Mouse (Mus musculus) midbrain, embryonic 13.5 days (tissue): Measurements from ENCODE around the gene Il4. TPM values are rescaled to one million over a fixed set of nuclear protein-coding genes. Genes with fewer than 3 reads are reported as not detected.

Experiments used
- ATAC-seq: fragments of 200-750 bp; cut with Nextera tagmentation; 2 replicates; pipeline ENCODE4 v1.8.0; 2017; ENCODE audit warnings: mild to moderate bottlenecking, moderate TSS enrichment, moderate library complexity
- H3K27ac ChIP-seq: fragments of 300-500 bp; sonication (generic); 2 replicates; pipeline ENCODE4 v1.5.1; 2015; ENCODE audit warnings: inconsistent platforms, mild to moderate bottlenecking, moderate library complexity
- H3K27me3 ChIP-seq: fragments of 300-500 bp; sonication (generic); 2 replicates; pipeline ENCODE4 v1.6.1; 2015; ENCODE audit warnings: mild to moderate bottlenecking, inconsistent platforms
- H3K36me3 ChIP-seq: fragments of 300-500 bp; sonication (generic); 2 replicates; pipeline ENCODE4 v1.6.1; 2015; ENCODE audit warnings: mild to moderate bottlenecking, inconsistent platforms
- H3K4me1 ChIP-seq: fragments of 300-500 bp; sonication (generic); replicated peaks from 2 replicates; pipeline ENCODE4 v1.6.1; 2015; ENCODE audit warnings: inconsistent platforms
- H3K4me2 ChIP-seq: fragments of 300-500 bp; sonication (generic); replicated peaks from 2 replicates; pipeline ENCODE4 v1.6.1; 2015; ENCODE audit warnings: moderate library complexity, mild to moderate bottlenecking, inconsistent platforms
- H3K4me3 ChIP-seq: fragments of 300-500 bp; sonication (generic); replicated peaks from 2 replicates; pipeline ENCODE4 v1.5.1; 2015; ENCODE audit warnings: mild to moderate bottlenecking, inconsistent platforms
- H3K9ac ChIP-seq: fragments of 300-500 bp; sonication (generic); replicated peaks from 2 replicates; pipeline ENCODE4 v1.6.1; 2015; ENCODE audit warnings: mild to moderate bottlenecking, inconsistent platforms
- H3K9me3 ChIP-seq: fragments of 300-500 bp; sonication (generic); 2 replicates; pipeline ENCODE4 v1.6.1; 2016; ENCODE audit warnings: mild to moderate bottlenecking, inconsistent platforms
- WGBS: fragments of 180-500 bp; shearing (Covaris S2); methylation state at CpG from one replicate; pipeline ENCODE4 v1.1.7; 2015; 5-methylcytosine and 5-hydroxymethylcytosine counted together
- polyA plus RNA-seq: library from polyadenylated mRNA; unstranded; fragments of >200 nt; fragmentation: Nextera tagmentation; extraction: Ambion mirVana; gene quantifications from 2 replicates; pipeline ENCODE4 v1.2.1, GENCODE M21; 2015

Gene Il4
- polyA plus RNA-seq, 1 experiment from 2014 or later = 4.2 TPM

- Histone ChIP-seq H3K4me2 (no peak overlapping the region), H3K4me1 (no peaks in the 10 kb centered on the region), H3K36me3 (no peaks in the 10 kb centered on the region)
Measured at GRCm38 (mm10) chr11:53621582-53622439, 3.3 kb upstream of the Il4 start.

GRCm38 (mm10) chr11:53620094-53620493, 1.6 kb upstream of the Il4 start:
- H3K9me3 ChIP-seq = 0 out of 2 replicates have a peak, but pooled peaks cover 3% of the 10 kb centered on the region
- no peaks in the 10 kb centered on the region for H3K36me3 ChIP-seq
- H3K4me3 ChIP-seq = no peak overlapping the region
- ATAC-seq = no peak
- H3K9ac ChIP-seq = no peak overlapping the region
- no peaks in the 10 kb centered on the region for H3K27me3 ChIP-seq
- H3K4me2 ChIP-seq = no peak overlapping the region
- H3K4me1 ChIP-seq = no peaks in the 10 kb centered on the region
- no peak overlapping the region for H3K27ac ChIP-seq
- 89% methylated on average over 4 of the region's 4 CpGs for WGBS

More at GRCm38 (mm10) chr11:53621582-53622439, 3.3 kb upstream of the Il4 start:
- Histone ChIP-seq H3K9me3 (0 out of 2 replicates have a peak, but pooled peaks cover 3% of the 10 kb centered on the region), H3K27ac (no peak overlapping the region), H3K27me3 (no peaks in the 10 kb centered on the region), H3K9ac (no peak overlapping the region), H3K4me3 (no peak overlapping the region)
- WGBS = 89% methylated on average over 11 of the region's 11 CpGs
- ATAC-seq = no peak

GRCm38 (mm10) chr11:53619428-53619827, 959 bp upstream of the Il4 start:
- no peaks in the 10 kb centered on the region for H3K27me3 ChIP-seq
- 69% methylated on average over 6 of the region's 6 CpGs for WGBS
- H3K4me3 ChIP-seq = no peak overlapping the region
- H3K9me3 ChIP-seq = 0 out of 2 replicates have a peak, but pooled peaks cover 3% of the 10 kb centered on the region
- H3K4me2 ChIP-seq = no peak overlapping the region
- no peak for ATAC-seq
- no peak overlapping the region for H3K9ac ChIP-seq
- H3K27ac ChIP-seq = no peak overlapping the region
- H3K36me3 ChIP-seq = no peaks in the 10 kb centered on the region
- H3K4me1 ChIP-seq = no peaks in the 10 kb centered on the region

GRCm38 (mm10) chr11:53617562-53618109, 833 bp downstream of the Il4 start:
- Histone ChIP-seq H3K27ac (no peak overlapping the region), H3K9ac (no peak overlapping the region), H3K36me3 (no peaks in the 10 kb centered on the region), H3K27me3 (no peaks in the 10 kb centered on the region), H3K9me3 (no peaks in the 10 kb centered on the region), H3K4me2 (no peak overlapping the region), H3K4me1 (no peaks in the 10 kb centered on the region), H3K4me3 (no peak overlapping the region)
- no peak for ATAC-seq
- WGBS = 57% methylated on average over 4 of the region's 4 CpGs

GRCm38 (mm10) chr11:53616748-53617558, 1.5 kb downstream of the Il4 start:
- no peak for ATAC-seq
- Histone ChIP-seq H3K36me3 (no peaks in the 10 kb centered on the region), H3K4me2 (no peak overlapping the region), H3K4me3 (no peak overlapping the region), H3K4me1 (no peaks in the 10 kb centered on the region), H3K9ac (no peak overlapping the region), H3K27me3 (no peaks in the 10 kb centered on the region), H3K27ac (no peak overlapping the region), H3K9me3 (no peaks in the 10 kb centered on the region)
- 81% methylated on average over 8 of the region's 8 CpGs for WGBS

- 96% methylated on average over 8 of the region's 8 CpGs for WGBS
- Histone ChIP-seq H3K4me3 (no peak overlapping the region), H3K9ac (no peak overlapping the region), H3K9me3 (no peaks in the 10 kb centered on the region), H3K4me2 (no peak overlapping the region), H3K36me3 (no peaks in the 10 kb centered on the region), H3K27ac (no peak overlapping the region), H3K4me1 (no peaks in the 10 kb centered on the region), H3K27me3 (no peaks in the 10 kb centered on the region)
- no peak for ATAC-seq
Measured at GRCm38 (mm10) chr11:53615575-53615974, 2.9 kb downstream of the Il4 start.

- H3K9ac ChIP-seq = no peak overlapping the region
- no peak for ATAC-seq
- H3K36me3 ChIP-seq = no peaks in the 10 kb centered on the region
- H3K4me1 ChIP-seq = no peaks in the 10 kb centered on the region
- no peak overlapping the region for H3K27ac ChIP-seq
- H3K9me3 ChIP-seq = no peaks in the 10 kb centered on the region
- WGBS = 83% methylated on average over 6 of the region's 6 CpGs
- no peaks in the 10 kb centered on the region for H3K27me3 ChIP-seq
- no peak overlapping the region for H3K4me2 ChIP-seq
- no peak overlapping the region for H3K4me3 ChIP-seq
Measured at GRCm38 (mm10) chr11:53615172-53615571, 3.3 kb downstream of the Il4 start.

GRCm38 (mm10) chr11:53609672-53610071, 8.8 kb downstream of the Il4 start:
- no peak overlapping the region for H3K4me3 ChIP-seq
- peaks cover 10% of the 10 kb centered on the region for H3K4me1 ChIP-seq
- H3K27me3 ChIP-seq = no peaks in the 10 kb centered on the region
- no peak overlapping the region for H3K27ac ChIP-seq
- H3K36me3 ChIP-seq = no peaks in the 10 kb centered on the region
- 90% methylated on average over 3 of the region's 3 CpGs for WGBS
- ATAC-seq = no peak
- no peak overlapping the region for H3K4me2 ChIP-seq
- H3K9me3 ChIP-seq = no peaks in the 10 kb centered on the region
- no peak overlapping the region for H3K9ac ChIP-seq

- H3K27me3 ChIP-seq = no peaks in the 10 kb centered on the region
- ATAC-seq = no peak
- WGBS = 72% methylated on average over 6 of the region's 6 CpGs
- H3K9ac ChIP-seq = no peak overlapping the region
- H3K36me3 ChIP-seq = 0 out of 2 replicates have a peak, but pooled peaks cover 3% of the 10 kb centered on the region
- H3K4me2 ChIP-seq = no peak overlapping the region
- H3K9me3 ChIP-seq = no peaks in the 10 kb centered on the region
- no peak overlapping the region for H3K4me3 ChIP-seq
- H3K4me1 ChIP-seq = peaks cover 10% of the 10 kb centered on the region
- no peak overlapping the region for H3K27ac ChIP-seq
Measured at GRCm38 (mm10) chr11:53609231-53609630, 9.2 kb downstream of the Il4 start.

GRCm38 (mm10) chr11:53605609-53606008, 12.9 kb downstream of the Il4 start:
- no peak overlapping the region for H3K27ac ChIP-seq
- H3K9me3 ChIP-seq = no peaks in the 10 kb centered on the region
- H3K27me3 ChIP-seq = no peaks in the 10 kb centered on the region
- ATAC-seq = no peak
- WGBS = 5% methylated on average over 12 of the region's 12 CpGs
- peaks cover 17% of the 10 kb centered on the region for H3K36me3 ChIP-seq
- peak overlapping the region; percentile 26; the same call in 1 of the 2 replicates for H3K4me2 ChIP-seq
- H3K4me1 ChIP-seq = peaks cover 10% of the 10 kb centered on the region
- no peak overlapping the region for H3K9ac ChIP-seq
- no peak overlapping the region for H3K4me3 ChIP-seq

GRCm38 (mm10) chr11:53604983-53605382, 13.5 kb downstream of the Il4 start:
- Histone ChIP-seq H3K27me3 (no peaks in the 10 kb centered on the region), H3K36me3 (peaks cover 23% of the 10 kb centered on the region), H3K27ac (no peak overlapping the region), H3K9ac (no peak overlapping the region), H3K4me3 (no peak overlapping the region), H3K4me2 (no peak overlapping the region), H3K9me3 (no peaks in the 10 kb centered on the region), H3K4me1 (peaks cover 10% of the 10 kb centered on the region)
- ATAC-seq = no peak
- WGBS = 94% methylated on average over 3 of the region's 3 CpGs

GRCm38 (mm10) chr11:53591116-53591515, 27.4 kb downstream of the Il4 start:
- no peaks in the 10 kb centered on the region for H3K9me3 ChIP-seq
- H3K36me3 ChIP-seq = peaks cover 88% of the 10 kb centered on the region
- no peak overlapping the region for H3K4me2 ChIP-seq
- no peak for ATAC-seq
- H3K4me3 ChIP-seq = no peak overlapping the region
- H3K27ac ChIP-seq = no peak overlapping the region
- no peaks in the 10 kb centered on the region for H3K4me1 ChIP-seq
- H3K9ac ChIP-seq = no peak overlapping the region
- H3K27me3 ChIP-seq = no peaks in the 10 kb centered on the region
- WGBS = 90% methylated on average over 5 of the region's 5 CpGs
